Comparison of ENCODE assay signal across 15 mouse cellular contexts in the genomic region with DNA sequence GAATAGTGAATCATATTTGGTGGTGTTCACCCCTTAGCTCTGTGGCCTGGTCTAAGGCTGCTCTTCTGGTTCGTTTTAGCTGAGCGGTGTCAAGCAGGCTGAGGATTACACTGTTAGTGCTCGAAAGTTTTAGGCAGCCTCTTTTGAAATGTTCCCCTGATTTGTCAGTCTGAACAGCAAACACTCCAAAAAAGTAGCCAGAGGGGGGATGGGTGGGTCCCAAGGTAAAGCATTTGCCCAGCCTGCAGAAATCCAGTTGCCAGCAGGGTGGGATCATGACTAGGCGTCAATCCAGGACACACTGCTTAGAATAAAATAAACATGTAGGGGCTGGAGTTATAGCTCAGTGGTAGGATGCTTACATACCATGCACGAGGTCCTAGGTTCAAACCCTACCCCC.
"Had no signal": no experiment of that assay in that cellular context is flagged by ENCODE, and none has a peak within 500 bp of the region (broad histone marks: within the 10 kb centered on the region; RNA-seq: fewer than 3 reads in every experiment).

No protein-coding gene starts in this region.

- H3K36me3 ChIP-seq: liver, embryonic 15.5 days; midbrain, embryonic 15.5 days had no signal

- ATAC-seq: intestine, postnatal 0 days; liver, embryonic 12.5 days; midbrain, embryonic 15.5 days had no signal

- H3K9ac ChIP-seq: kidney, embryonic 15.5 days; limb, embryonic 13.5 days; liver, embryonic 12.5 days; liver, embryonic 15.5 days; midbrain, embryonic 12.5 days; midbrain, embryonic 15.5 days; neural tube, embryonic 13.5 days had no signal

- H3K4me2 ChIP-seq: kidney, embryonic 15.5 days; limb, embryonic 13.5 days; liver, embryonic 12.5 days; liver, embryonic 15.5 days; midbrain, embryonic 12.5 days; midbrain, embryonic 15.5 days; neural tube, embryonic 13.5 days had no signal

- H3K27ac ChIP-seq: kidney, embryonic 15.5 days; limb, embryonic 10.5 days; limb, embryonic 13.5 days; liver, embryonic 12.5 days; liver, embryonic 15.5 days; midbrain, embryonic 12.5 days; midbrain, embryonic 15.5 days; neural tube, embryonic 13.5 days had no signal

- H3K27me3 ChIP-seq: kidney, embryonic 15.5 days; limb, embryonic 13.5 days; liver, embryonic 12.5 days; liver, embryonic 15.5 days; midbrain, embryonic 12.5 days; midbrain, embryonic 15.5 days; neural tube, embryonic 13.5 days had no signal

- DNase-seq: kidney, adult 2 months; kidney, postnatal 10 days; kidney, postnatal 36 days; liver; thymus, postnatal 25 days had no signal

- H3K4me3 ChIP-seq: kidney, embryonic 15.5 days; limb, embryonic 10.5 days; limb, embryonic 13.5 days; liver, embryonic 12.5 days; liver, embryonic 15.5 days; midbrain, embryonic 12.5 days; midbrain, embryonic 15.5 days; myocyte; neural tube, embryonic 13.5 days had no signal

- H3K9me3 ChIP-seq: kidney, embryonic 15.5 days; limb, embryonic 10.5 days; limb, embryonic 13.5 days; liver, embryonic 12.5 days; liver, embryonic 15.5 days; midbrain, embryonic 12.5 days; midbrain, embryonic 15.5 days; neural tube, embryonic 13.5 days had no signal

- H3K4me1 ChIP-seq: limb, embryonic 10.5 days; limb, embryonic 13.5 days; midbrain, embryonic 12.5 days; midbrain, embryonic 15.5 days; neural tube, embryonic 13.5 days had no signal
